Mouse (Mus musculus) forebrain, embryonic 16.5 days (tissue): Measurements from ENCODE around the gene Rhou. TPM values are rescaled to one million over a fixed set of nuclear protein-coding genes. Genes with fewer than 3 reads are reported as not detected.
"Not testable (repeated sequence)": the region's sequence is repeated elsewhere in the genome, so short reads cannot be mapped to it uniquely, and the experiment has no call there.

Source experiments
- ATAC-seq: fragments of 200-750 bp; cut with Nextera tagmentation; 2 replicates; pipeline ENCODE4 v1.8.0; 2017; ENCODE audit warnings: mild to moderate bottlenecking, moderate library complexity
- H3K27ac ChIP-seq: fragments of 300-500 bp; sonication (generic); 2 replicates; pipeline ENCODE4 v1.5.1; 2014; ENCODE audit warnings: low read length, control low read depth
- H3K27me3 ChIP-seq: fragments of 300-500 bp; sonication (generic); replicated peaks from 2 replicates; pipeline ENCODE4 v1.6.1; 2014; ENCODE audit warnings: low read length; ENCODE audit not compliant: control insufficient read depth, insufficient read depth
- H3K36me3 ChIP-seq: fragments of 300-500 bp; sonication (generic); 2 replicates; pipeline ENCODE4 v1.6.1; 2014; ENCODE audit not compliant: control insufficient read depth, insufficient read depth
- H3K4me1 ChIP-seq: fragments of 300-500 bp; sonication (generic); replicated peaks from 2 replicates; pipeline ENCODE4 v1.6.1; 2014; ENCODE audit warnings: low read length; ENCODE audit not compliant: control insufficient read depth, insufficient read depth
- H3K4me2 ChIP-seq: fragments of 300-500 bp; sonication (generic); 2 replicates; pipeline ENCODE4 v1.6.1; 2014; ENCODE audit warnings: mild to moderate bottlenecking, low read length, control low read depth
- H3K4me3 ChIP-seq: fragments of 300-500 bp; sonication (generic); replicated peaks from 2 replicates; pipeline ENCODE4 v1.5.1; 2014; ENCODE audit warnings: mild to moderate bottlenecking, low read length, control low read depth
- H3K9ac ChIP-seq: fragments of 300-500 bp; sonication (generic); replicated peaks from 2 replicates; pipeline ENCODE4 v1.6.1; 2014; ENCODE audit warnings: low read depth, low read length, control low read depth
- H3K9me3 ChIP-seq: fragments of 300-500 bp; sonication (generic); 2 replicates; pipeline ENCODE4 v1.6.1; 2016; ENCODE audit warnings: low read length; ENCODE audit not compliant: control insufficient read depth
- WGBS: fragments of 180-500 bp; shearing (Covaris S2); extraction: QIAGEN DNeasy Blood & Tissue Kit; methylation state at CpG from one replicate; pipeline ENCODE4 v1.1.7; 2014; 5-methylcytosine and 5-hydroxymethylcytosine counted together
- polyA plus RNA-seq: library from polyadenylated mRNA; unstranded; fragments of >200 nt; fragmentation: Nextera tagmentation; extraction: Ambion mirVana; gene quantifications from 2 replicates; pipeline ENCODE4 v1.2.1, GENCODE M21; 2015

Rhou gene
- 8.8 and 9.5 TPM in 2 replicates for polyA plus RNA-seq

- no peaks in the 10 kb centered on the region for H3K9me3 ChIP-seq
- ATAC-seq: peak; percentile 91
- under 1% methylated on average over 54 of the region's 58 CpGs for WGBS
- 0 out of 2 replicates have a peak, but pooled peaks cover 2% of the 10 kb centered on the region for H3K36me3 ChIP-seq
- peak within 1 kb of the TSS; percentile 90 for H3K27ac ChIP-seq
- no peaks in the 10 kb centered on the region for H3K27me3 ChIP-seq
- H3K4me1 ChIP-seq: peaks cover 15% of the 10 kb centered on the region
- H3K9ac ChIP-seq: peak within 1 kb of the TSS; percentile 94
- peak within 1 kb of the TSS; percentile 61 for H3K4me2 ChIP-seq
- H3K4me3 ChIP-seq: peak within 1 kb of the TSS; percentile 86
Observed at GRCm38 (mm10) chr8:123653308-123653993, at the start of gene Rhou. Rhou (plus strand) TSS chr8:123653929.

- H3K27ac ChIP-seq, H3K4me3 ChIP-seq, H3K9me3 ChIP-seq, H3K9ac ChIP-seq, ATAC-seq, H3K27me3 ChIP-seq, H3K4me2 ChIP-seq, H3K36me3 ChIP-seq, H3K4me1 ChIP-seq: not testable (repeated sequence)
- WGBS: 40% methylated on average over 1 of the region's 5 CpGs
Observed at GRCm38 (mm10) chr8:123612652-123613051, 41.1 kb upstream of the Rhou start.

GRCm38 (mm10) chr8:123623523-123623922 is 30.2 kb upstream of the Rhou start:
- not testable (repeated sequence) for H3K4me3 ChIP-seq, H3K9me3 ChIP-seq, H3K36me3 ChIP-seq, H3K27ac ChIP-seq, H3K4me2 ChIP-seq, H3K9ac ChIP-seq, ATAC-seq, H3K4me1 ChIP-seq
- no CpG with 5 or more reads among the region's 39 CpGs for WGBS
- peaks cover 10% of the 10 kb centered on the region for H3K27me3 ChIP-seq

- H3K4me2 ChIP-seq: no peak overlapping the region
- 54% methylated on average over 5 of the region's 5 CpGs for WGBS
- H3K9me3 ChIP-seq: no peaks in the 10 kb centered on the region
- peaks cover 10% of the 10 kb centered on the region for H3K27me3 ChIP-seq
- H3K4me1 ChIP-seq: peaks cover 9% of the 10 kb centered on the region
- no peak for ATAC-seq
- no peaks in the 10 kb centered on the region for H3K36me3 ChIP-seq
- no peak overlapping the region for H3K9ac ChIP-seq
- no peak overlapping the region for H3K4me3 ChIP-seq
- H3K27ac ChIP-seq: no peak overlapping the region
Observed at GRCm38 (mm10) chr8:123624274-123624673, 29.5 kb upstream of the Rhou start.

- no peak overlapping the region for H3K9ac ChIP-seq
- no peak overlapping the region for H3K4me2 ChIP-seq
- H3K27me3 ChIP-seq: peaks cover 10% of the 10 kb centered on the region
- ATAC-seq: no peak
- no peaks in the 10 kb centered on the region for H3K9me3 ChIP-seq
- no peak overlapping the region for H3K27ac ChIP-seq
- H3K36me3 ChIP-seq: no peaks in the 10 kb centered on the region
- WGBS: 50% methylated on average over 1 of the region's 1 CpGs
- H3K4me3 ChIP-seq: no peak overlapping the region
- H3K4me1 ChIP-seq: peaks cover 10% of the 10 kb centered on the region
Observed at GRCm38 (mm10) chr8:123624702-123625101, 29.0 kb upstream of the Rhou start.

- Histone ChIP-seq H3K36me3 (no peaks in the 10 kb centered on the region), H3K4me2 (no peak overlapping the region), H3K27me3 (peaks cover 10% of the 10 kb centered on the region), H3K4me3 (no peak overlapping the region), H3K4me1 (peaks cover 10% of the 10 kb centered on the region), H3K9ac (no peak overlapping the region), H3K27ac (no peak overlapping the region), H3K9me3 (no peaks in the 10 kb centered on the region)
- 23% methylated on average over 2 of the region's 2 CpGs for WGBS
- no peak for ATAC-seq
Observed at GRCm38 (mm10) chr8:123625717-123626116, 28.0 kb upstream of the Rhou start.

GRCm38 (mm10) chr8:123627410-123628147 is 26.1 kb upstream of the Rhou start:
- 58% methylated on average over 6 of the region's 6 CpGs for WGBS
- Histone ChIP-seq H3K27me3 (peaks cover 10% of the 10 kb centered on the region), H3K4me1 (peaks cover 10% of the 10 kb centered on the region), H3K4me2 (no peak overlapping the region), H3K9ac (no peak overlapping the region), H3K27ac (no peak overlapping the region), H3K36me3 (no peaks in the 10 kb centered on the region), H3K4me3 (no peak overlapping the region), H3K9me3 (no peaks in the 10 kb centered on the region)
- ATAC-seq: no peak

- Histone ChIP-seq H3K36me3 (no peaks in the 10 kb centered on the region), H3K27me3 (peaks cover 10% of the 10 kb centered on the region), H3K4me1 (peaks cover 10% of the 10 kb centered on the region), H3K4me2 (peak overlapping the region; percentile 71), H3K4me3 (peak overlapping the region; percentile 42), H3K9me3 (no peaks in the 10 kb centered on the region), H3K27ac (no peak overlapping the region), H3K9ac (0 out of 2 replicates have a peak overlapping the region, but pooled peaks have one; percentile 19)
- ATAC-seq: peak; percentile 39; the same call in 1 of the 2 replicates
- 0% methylated on average over 8 of the region's 8 CpGs for WGBS
Observed at GRCm38 (mm10) chr8:123628253-123628967, 25.3 kb upstream of the Rhou start.
